Mouse (Mus musculus) hindbrain, embryonic 10.5 days (tissue): ENCODE data around the gene Ptges2. TPM values are rescaled to one million over a fixed set of nuclear protein-coding genes. Genes with fewer than 3 reads are reported as not detected.

Experiments
- DNase-seq: peaks from one replicate; pipeline ENCODE4 v3.0.0-alpha.2; 2017; ENCODE audit warnings: low spot score
- H3K27ac ChIP-seq: fragments of 300-500 bp; sonication (generic); 2 replicates; pipeline ENCODE4 v1.5.1; 2016; ENCODE audit warnings: mild to moderate bottlenecking, moderate library complexity
- H3K27me3 ChIP-seq: fragments of 300-500 bp; sonication (generic); 2 replicates; pipeline ENCODE4 v1.6.1; 2016; ENCODE audit warnings: mild to moderate bottlenecking; ENCODE audit not compliant: poor library complexity, insufficient read depth, severe bottlenecking
- H3K36me3 ChIP-seq: fragments of 300-500 bp; sonication (generic); 2 replicates; pipeline ENCODE4 v1.6.1; 2016; ENCODE audit warnings: mild to moderate bottlenecking, moderate library complexity
- H3K4me1 ChIP-seq: fragments of 300-500 bp; sonication (generic); replicated peaks from 2 replicates; pipeline ENCODE4 v1.6.1; 2016; ENCODE audit warnings: mild to moderate bottlenecking
- H3K4me3 ChIP-seq: fragments of 300-500 bp; sonication (generic); 2 replicates; pipeline ENCODE4 v1.5.1; 2016; ENCODE audit warnings: mild to moderate bottlenecking, moderate library complexity
- H3K9me3 ChIP-seq: fragments of 300-500 bp; sonication (generic); 2 replicates; pipeline ENCODE4 v1.6.1; 2016; ENCODE audit warnings: mild to moderate bottlenecking, moderate library complexity
- WGBS: fragments of 180-500 bp; shearing (Covaris S2); methylation state at CpG from one replicate; pipeline ENCODE4 v1.1.7; 2016; 5-methylcytosine and 5-hydroxymethylcytosine counted together
- polyA plus RNA-seq: library from polyadenylated mRNA; unstranded; fragments of >200 nt; fragmentation: Nextera tagmentation; extraction: Ambion mirVana; gene quantifications from 2 replicates; pipeline ENCODE4 v1.2.1, GENCODE M21; 2016

The Ptges2 gene
- polyA plus RNA-seq, 1 experiment from 2014 or later, result 32.3 TPM

DNA sequence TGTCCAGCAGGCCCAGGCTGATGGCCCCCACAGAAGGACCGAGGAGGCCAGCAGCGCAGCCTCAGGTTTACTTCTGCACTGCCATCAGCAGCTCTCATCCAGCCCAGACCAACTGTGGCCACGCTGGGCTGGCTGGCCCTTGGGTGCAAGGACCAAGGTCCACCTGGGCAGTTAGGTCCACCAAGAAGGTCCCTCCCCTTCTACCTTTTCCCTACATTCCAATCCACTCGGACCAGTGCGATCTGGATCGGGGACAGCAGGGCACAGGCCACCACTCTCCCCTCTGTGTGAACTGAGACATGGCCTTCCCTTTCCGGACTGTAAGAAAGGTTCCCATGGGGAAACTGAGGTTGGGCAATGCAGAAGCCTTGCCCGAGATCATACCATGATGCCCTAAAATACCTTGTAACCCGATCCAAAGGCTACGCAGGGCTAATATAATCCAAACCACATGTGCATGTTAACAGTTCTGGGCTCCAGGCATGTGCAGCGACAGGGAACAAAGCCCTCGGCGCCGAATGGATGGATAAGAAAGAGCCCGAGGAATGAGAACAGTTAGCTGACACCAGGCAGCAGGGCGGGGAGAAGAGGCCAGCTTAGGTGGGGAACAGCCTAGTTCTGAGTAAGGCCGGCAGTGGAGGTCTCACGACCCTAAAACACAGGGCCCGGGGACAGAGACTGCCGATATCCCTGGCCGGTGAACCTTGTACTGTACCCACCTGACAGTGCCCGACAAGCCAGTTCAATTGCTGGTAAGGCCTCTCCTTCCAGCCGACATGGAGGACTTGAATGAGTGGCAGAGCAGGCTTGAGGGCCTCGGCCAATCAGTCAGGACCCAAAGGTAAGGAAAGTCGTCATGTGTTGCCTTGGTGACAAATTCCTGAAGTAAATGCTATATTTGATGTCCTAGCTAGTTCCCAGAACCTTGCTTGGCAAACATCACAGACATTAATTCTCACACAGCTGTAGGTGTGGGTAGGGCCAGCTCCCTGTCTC lies 13.0 kb downstream of the Ptges2 start:
- 69% methylated on average over 25 of the region's 25 CpGs for WGBS
- Histone ChIP-seq H3K9me3 (no peaks in the 10 kb centered on the region), H3K36me3 (peaks cover 2% of the 10 kb centered on the region), H3K4me1 (peaks cover 12% of the 10 kb centered on the region; the same call in 1 of the 2 replicates), H3K27me3 (no peaks in the 10 kb centered on the region), H3K4me3 (no peak overlapping the region), H3K27ac (peak overlapping the region; percentile 69)
- DNase-seq, result peak; percentile 41

DNA sequence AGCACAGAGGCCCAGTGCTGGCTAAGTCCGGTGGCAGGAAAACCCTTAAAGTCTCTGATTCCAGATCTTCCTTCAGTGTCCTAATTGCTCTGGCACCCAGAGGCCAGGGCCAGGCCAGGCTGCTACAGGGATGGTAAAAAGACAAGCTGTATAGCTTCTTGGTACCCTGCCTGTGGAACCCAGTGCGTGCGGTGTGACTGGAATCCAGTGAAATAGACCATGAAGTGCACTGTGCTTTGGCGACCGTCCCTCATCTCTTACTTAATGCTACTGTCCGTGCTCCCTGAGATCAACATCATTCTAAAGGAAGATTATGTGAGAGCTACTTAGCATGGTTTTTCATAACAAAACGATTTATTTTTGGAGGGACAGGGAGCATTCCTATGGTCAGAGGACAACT lies 15.7 kb downstream of the Ptges2 start:
- H3K27ac ChIP-seq, result no peak overlapping the region
- H3K4me1 ChIP-seq, result peaks cover 12% of the 10 kb centered on the region; the same call in 1 of the 2 replicates
- peaks cover 29% of the 10 kb centered on the region for H3K36me3 ChIP-seq
- no peaks in the 10 kb centered on the region for H3K27me3 ChIP-seq
- no peak overlapping the region for H3K4me3 ChIP-seq
- 88% methylated on average over 7 of the region's 7 CpGs for WGBS
- H3K9me3 ChIP-seq, result no peaks in the 10 kb centered on the region
- no peak for DNase-seq

- H3K4me3 ChIP-seq, result no peak overlapping the region
- no peaks in the 10 kb centered on the region for H3K9me3 ChIP-seq
- 92% methylated on average over 6 of the region's 6 CpGs for whole genome bisulfite sequencing
- no peaks in the 10 kb centered on the region for H3K27me3 ChIP-seq
- no peak overlapping the region for H3K27ac ChIP-seq
- H3K36me3 ChIP-seq, result peaks cover 44% of the 10 kb centered on the region
- DNase-seq, result no peak
- H3K4me1 ChIP-seq, result peaks cover 12% of the 10 kb centered on the region; the same call in 1 of the 2 replicates
These were observed 17.2 kb downstream of the Ptges2 start for GRCm38 (mm10) chr2:32412742-32413531.

GRCm38 (mm10) chr2:32413936-32414335 lies 18.2 kb downstream of the Ptges2 start:
- no peaks in the 10 kb centered on the region for H3K27me3 ChIP-seq
- H3K36me3 ChIP-seq, result peaks cover 54% of the 10 kb centered on the region
- DNase-seq, result no peak
- no peak overlapping the region for H3K4me3 ChIP-seq
- no peaks in the 10 kb centered on the region for H3K9me3 ChIP-seq
- H3K4me1 ChIP-seq, result peaks cover 5% of the 10 kb centered on the region; the same call in 1 of the 2 replicates
- WGBS, result 68% methylated on average over 5 of the region's 5 CpGs
- H3K27ac ChIP-seq, result no peak overlapping the region

DNA sequence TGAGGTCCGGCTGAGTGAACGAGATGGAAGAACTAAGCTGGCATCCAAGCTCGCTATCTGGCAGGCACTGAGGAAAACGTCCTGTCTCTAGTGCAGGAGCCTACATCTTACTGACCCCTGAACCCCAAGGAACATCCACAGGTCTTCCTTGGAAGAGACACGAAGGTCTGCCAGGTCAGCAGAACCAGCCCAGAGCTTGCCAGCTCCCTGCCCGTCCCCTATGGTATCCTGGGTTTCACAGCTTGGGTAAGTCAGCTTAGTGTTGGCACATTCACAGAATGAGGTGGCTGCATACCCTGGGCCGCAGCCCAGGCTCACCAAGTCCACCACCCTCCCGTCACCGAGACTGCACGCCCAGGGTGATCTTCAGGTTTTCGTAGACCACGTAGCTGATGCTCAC lies 20.1 kb downstream of the Ptges2 start:
- H3K27ac ChIP-seq, result no peak overlapping the region
- no peaks in the 10 kb centered on the region for H3K27me3 ChIP-seq
- DNase-seq, result no peak
- 96% methylated on average over 12 of the region's 12 CpGs for WGBS
- no peak overlapping the region for H3K4me3 ChIP-seq
- H3K4me1 ChIP-seq, result no peaks in the 10 kb centered on the region
- no peaks in the 10 kb centered on the region for H3K9me3 ChIP-seq
- peaks cover 73% of the 10 kb centered on the region for H3K36me3 ChIP-seq

GRCm38 (mm10) chr2:32416556-32416955 lies 20.9 kb downstream of the Ptges2 start:
- no peak for DNase-seq
- 87% methylated on average over 2 of the region's 2 CpGs for WGBS

DNA sequence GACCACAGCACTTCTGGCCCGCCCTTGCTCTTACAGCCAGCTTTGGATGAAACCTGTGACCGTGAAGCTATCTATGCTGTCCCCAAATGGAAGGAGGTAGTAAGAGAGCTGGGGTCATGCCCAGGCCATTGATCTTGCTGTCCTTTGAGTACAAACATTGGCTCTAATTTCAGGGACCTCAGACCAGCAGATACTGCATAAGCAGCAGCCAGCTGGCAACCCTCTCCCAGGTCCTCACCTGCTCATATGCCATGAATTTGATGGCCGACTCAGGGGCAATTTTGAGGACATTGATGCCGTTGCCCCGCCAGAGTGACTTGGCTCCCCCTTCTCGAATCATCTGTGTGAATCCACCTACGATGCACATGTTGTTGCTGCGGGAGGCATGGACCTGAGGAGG lies 21.8 kb downstream of the Ptges2 start:
- H3K4me3 ChIP-seq, result no peak overlapping the region
- DNase-seq, result no peak
- no peaks in the 10 kb centered on the region for H3K27me3 ChIP-seq
- no peaks in the 10 kb centered on the region for H3K9me3 ChIP-seq
- 95% methylated on average over 8 of the region's 8 CpGs for WGBS
- H3K36me3 ChIP-seq, result peaks cover 82% of the 10 kb centered on the region
- no peaks in the 10 kb centered on the region for H3K4me1 ChIP-seq
- no peak overlapping the region for H3K27ac ChIP-seq

More at GRCm38 (mm10) chr2:32416556-32416955, 20.9 kb downstream of the Ptges2 start:
- Histone ChIP-seq H3K9me3 (no peaks in the 10 kb centered on the region), H3K36me3 (peaks cover 80% of the 10 kb centered on the region), H3K27me3 (no peaks in the 10 kb centered on the region), H3K4me1 (no peaks in the 10 kb centered on the region), H3K4me3 (no peak overlapping the region), H3K27ac (no peak overlapping the region)

- Histone ChIP-seq H3K36me3 (peaks cover 82% of the 10 kb centered on the region), H3K27me3 (no peaks in the 10 kb centered on the region), H3K27ac (no peak overlapping the region), H3K9me3 (no peaks in the 10 kb centered on the region), H3K4me1 (peaks cover 11% of the 10 kb centered on the region), H3K4me3 (no peak overlapping the region)
- no peak for DNase-seq
- 90% methylated on average over 12 of the region's 12 CpGs for WGBS
These were observed 22.9 kb downstream of the Ptges2 start for GRCm38 (mm10) chr2:32418430-32419151.

GRCm38 (mm10) chr2:32419359-32419758 lies 23.7 kb downstream of the Ptges2 start:
- Histone ChIP-seq H3K4me1 (peaks cover 19% of the 10 kb centered on the region), H3K27me3 (no peaks in the 10 kb centered on the region), H3K27ac (no peak overlapping the region), H3K9me3 (no peaks in the 10 kb centered on the region), H3K4me3 (no peak overlapping the region), H3K36me3 (peaks cover 74% of the 10 kb centered on the region)
- no peak for DNase-seq
- WGBS, result 97% methylated on average over 3 of the region's 3 CpGs

GRCm38 (mm10) chr2:32420066-32420608 lies 24.4 kb downstream of the Ptges2 start:
- 89% methylated on average over 12 of the region's 12 CpGs for WGBS
- Histone ChIP-seq H3K4me1 (peaks cover 27% of the 10 kb centered on the region), H3K27ac (no peak overlapping the region), H3K27me3 (no peaks in the 10 kb centered on the region), H3K36me3 (peaks cover 66% of the 10 kb centered on the region), H3K9me3 (no peaks in the 10 kb centered on the region), H3K4me3 (no peak overlapping the region)
- DNase-seq, result no peak

DNA sequence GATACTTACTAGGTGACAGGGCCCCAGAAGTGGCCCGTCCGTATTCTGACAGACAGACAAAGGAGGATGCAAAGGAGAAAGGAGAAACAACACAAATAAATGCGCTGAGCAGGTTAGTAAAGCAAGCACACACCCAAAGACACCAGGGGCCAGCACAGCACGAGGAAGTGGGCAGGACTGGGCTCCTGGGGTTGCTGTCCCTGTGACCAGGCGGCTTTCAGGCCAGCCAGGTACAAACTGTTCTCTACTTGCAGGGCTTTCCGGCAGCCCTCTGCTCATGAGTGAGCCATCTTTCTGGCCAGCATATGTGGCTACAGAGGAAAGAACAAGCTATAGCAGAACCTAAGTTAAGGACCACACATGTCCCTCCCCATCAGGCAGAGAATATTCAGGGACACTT lies 25.0 kb downstream of the Ptges2 start:
- no peak overlapping the region for H3K4me3 ChIP-seq
- H3K9me3 ChIP-seq, result no peaks in the 10 kb centered on the region
- H3K36me3 ChIP-seq, result peaks cover 61% of the 10 kb centered on the region
- DNase-seq, result no peak
- H3K4me1 ChIP-seq, result peaks cover 31% of the 10 kb centered on the region
- WGBS, result 86% methylated on average over 6 of the region's 6 CpGs
- no peak overlapping the region for H3K27ac ChIP-seq
- H3K27me3 ChIP-seq, result no peaks in the 10 kb centered on the region

- H3K9me3 ChIP-seq, result no peaks in the 10 kb centered on the region
- peaks cover 57% of the 10 kb centered on the region for H3K36me3 ChIP-seq
- H3K27ac ChIP-seq, result no peak overlapping the region
- H3K4me1 ChIP-seq, result peaks cover 32% of the 10 kb centered on the region
- no peak overlapping the region for H3K4me3 ChIP-seq
- 90% methylated on average over 6 of the region's 6 CpGs for WGBS
- no peaks in the 10 kb centered on the region for H3K27me3 ChIP-seq
- DNase-seq, result no peak
These were observed 26.2 kb downstream of the Ptges2 start for GRCm38 (mm10) chr2:32421851-32422251.
